Mouse (Mus musculus): ENCODE results near the gene Lclat1.

GRCm38 (mm10) chr17:73060897-73061252 is 46.9 kb upstream of the Lclat1 start:
- no peak for TF ChIP-seq MEF2A (IDR thresholded peaks at IDR 0.05; ENCODE audit: borderline replicate concordance, low read depth, low read length)
- TF ChIP-seq POLR2AphosphoS2 (IDR thresholded peaks at IDR 0.05; ENCODE audit: low read depth, low read length), result no peak
- no peak for TF ChIP-seq CTCF (conservative IDR thresholded peaks at IDR 0.05 in 1 of 2, IDR thresholded peaks at IDR 0.05 in 1 of 2; ENCODE audit: low read depth in 2 of 2, low read length in 2 of 2)
- no peak for TF ChIP-seq ZMIZ1 (IDR thresholded peaks at IDR 0.05; ENCODE audit: low read depth, low read length)

All from CH12.LX (cell line).